Mouse (Mus musculus) MEL (cell line): ENCODE measurements around the gene Abca7. TPM values are rescaled to one million over a fixed set of nuclear protein-coding genes. Genes with fewer than 3 reads are reported as not detected.

Experiments
- DNase-seq: peaks from one replicate; pipeline ENCODE4 v3.0.0; 2011; ENCODE audit warnings: low read depth, low spot score
- H3K27ac ChIP-seq: 2 replicates; pipeline ENCODE4 v1.5.1; 2012; ENCODE audit warnings: low read depth, mild to moderate bottlenecking, control low read depth, low read length, moderate library complexity; ENCODE audit not compliant: control insufficient read depth
- H3K27me3 ChIP-seq, 2 experiments: fragments of 150-350 bp in 1 of 2; sonication (generic) in 1 of 2; 2 replicates each; pipeline ENCODE4 v1.6.1; 2012; ENCODE audit warnings: low read length in 2 of 2, mild to moderate bottlenecking in 2 of 2, improper control_type of control experiment in 1 of 2, moderate library complexity in 1 of 2; ENCODE audit not compliant: insufficient read depth in 2 of 2, control insufficient read depth in 1 of 2
- H3K36me3 ChIP-seq, 2 experiments: 2 replicates each; pipeline ENCODE4 v1.6.1; 2012 to 2014; ENCODE audit warnings: low read length in 2 of 2, improper control_type of control experiment in 1 of 2, inconsistent platforms in 1 of 2, mild to moderate bottlenecking in 1 of 2; ENCODE audit not compliant: insufficient read depth in 2 of 2, control insufficient read depth in 1 of 2
- H3K4me1 ChIP-seq, 2 experiments: fragments of 150-350 bp in 1 of 2; sonication (generic) in 1 of 2; 2 replicates each; pipeline ENCODE4 v1.6.1; 2012; ENCODE audit warnings: low read length in 2 of 2, improper control_type of control experiment in 1 of 2, mild to moderate bottlenecking in 1 of 2; ENCODE audit not compliant: insufficient read depth in 2 of 2, control insufficient read depth in 1 of 2
- H3K4me3 ChIP-seq, 2 experiments: fragments of 150-350 bp in 1 of 2; sonication (generic) in 1 of 2; 2 replicates each; pipeline ENCODE4 v1.5.1; 2012; ENCODE audit warnings: low read depth in 2 of 2, low read length in 2 of 2, mild to moderate bottlenecking in 2 of 2, moderate library complexity in 2 of 2, control low read depth in 1 of 2, improper control_type of control experiment in 1 of 2; ENCODE audit not compliant: control insufficient read depth in 1 of 2, insufficient read depth in 1 of 2
- H3K79me2 ChIP-seq: 2 replicates; pipeline ENCODE4 v1.6.1; 2012; ENCODE audit warnings: mild to moderate bottlenecking, low read length, moderate library complexity; ENCODE audit not compliant: control insufficient read depth, poor library complexity, insufficient read depth
- H3K9ac ChIP-seq: 2 replicates; pipeline ENCODE4 v1.6.1; 2012; ENCODE audit warnings: low read depth, mild to moderate bottlenecking, control low read depth, low read length, moderate library complexity; ENCODE audit not compliant: control insufficient read depth, poor library complexity, severe bottlenecking
- H3K9me3 ChIP-seq: fragments of 150-350 bp; sonication (generic); replicated peaks from 2 replicates; pipeline ENCODE4 v1.6.1; 2012; ENCODE audit warnings: mild to moderate bottlenecking, low read length, improper control_type of control experiment, moderate library complexity; ENCODE audit not compliant: insufficient read depth
- BHLHE40 ChIP-seq: IDR thresholded peaks from 2 replicates; pipeline ENCODE4 v1.6.1; 2012; ENCODE audit warnings: low read depth, mild to moderate bottlenecking, inconsistent platforms, low read length, improper control_type of control experiment, borderline replicate concordance
- CHD1 ChIP-seq: IDR thresholded peaks from 2 replicates; pipeline ENCODE4 v1.6.1; 2012; ENCODE audit warnings: low read depth, mild to moderate bottlenecking, inconsistent platforms, low read length, improper control_type of control experiment
- CHD2 ChIP-seq: IDR thresholded peaks from 2 replicates; pipeline ENCODE4 v1.6.1; 2011; ENCODE audit warnings: low read length, improper control_type of control experiment
- CTCF ChIP-seq, 3 experiments: IDR thresholded peaks in 2 of 3; conservative IDR thresholded peaks in 1 of 3; 2 replicates each; pipeline ENCODE4 v1.5.1; 2011 to 2012; ENCODE audit warnings: low read length in 3 of 3, low read depth in 2 of 3, mild to moderate bottlenecking in 2 of 3, improper control_type of control experiment in 1 of 3, inconsistent platforms in 1 of 3, mixed read lengths in 1 of 3, moderate library complexity in 1 of 3; ENCODE audit not compliant: control insufficient read depth in 1 of 3, insufficient read depth in 1 of 3, poor library complexity in 1 of 3, severe bottlenecking in 1 of 3
- E2F4 ChIP-seq: IDR thresholded peaks from 2 replicates; pipeline ENCODE4 v1.6.1; 2011; ENCODE audit warnings: low read depth, low read length, improper control_type of control experiment, borderline replicate concordance
- ELF1 ChIP-seq: IDR thresholded peaks from 2 replicates; pipeline ENCODE4 v1.6.1; 2014; ENCODE audit warnings: low read depth, mild to moderate bottlenecking, inconsistent platforms, low read length, improper control_type of control experiment, moderate library complexity
- ETS1 ChIP-seq: IDR thresholded peaks from 2 replicates; pipeline ENCODE4 v1.6.1; 2012; ENCODE audit warnings: low read depth, mild to moderate bottlenecking, inconsistent platforms, low read length, improper control_type of control experiment, moderate library complexity
- GABPA ChIP-seq: IDR thresholded peaks from 2 replicates; pipeline ENCODE4 v1.6.1; 2012; ENCODE audit warnings: low read depth, mild to moderate bottlenecking, inconsistent platforms, low read length, improper control_type of control experiment, moderate library complexity
- GATA1 ChIP-seq: IDR thresholded peaks from 2 replicates; pipeline ENCODE4 v1.6.1; 2011; ENCODE audit warnings: low read depth, low read length, improper control_type of control experiment
- HCFC1 ChIP-seq: IDR thresholded peaks from 2 replicates; pipeline ENCODE4 v1.6.1; 2012; ENCODE audit warnings: low read depth, mild to moderate bottlenecking, inconsistent platforms, low read length, improper control_type of control experiment, moderate library complexity
- JUND ChIP-seq: IDR thresholded peaks from 2 replicates; pipeline ENCODE4 v1.6.1; 2011; ENCODE audit warnings: low read depth, mild to moderate bottlenecking, improper control_type of control experiment, low read length
- KAT2A ChIP-seq: conservative IDR thresholded peaks from 2 replicates; pipeline ENCODE4 v1.6.1; 2012; ENCODE audit warnings: low read depth, low read length, improper control_type of control experiment, inconsistent platforms
- MAX ChIP-seq: IDR thresholded peaks from 2 replicates; pipeline ENCODE4 v1.6.1; 2011; ENCODE audit warnings: low read length, improper control_type of control experiment
- MAZ ChIP-seq: IDR thresholded peaks from 2 replicates; pipeline ENCODE4 v1.6.1; 2012; ENCODE audit warnings: low read depth, mild to moderate bottlenecking, inconsistent platforms, low read length, improper control_type of control experiment
- MEF2A ChIP-seq: IDR thresholded peaks from 2 replicates; pipeline ENCODE4 v1.6.1; 2014; ENCODE audit warnings: low read depth, mild to moderate bottlenecking, inconsistent platforms, low read length, improper control_type of control experiment; ENCODE audit not compliant: poor library complexity, insufficient replicate concordance, severe bottlenecking; ENCODE audit errors: extremely low read depth
- MXI1 ChIP-seq: IDR thresholded peaks from 2 replicates; pipeline ENCODE4 v1.6.1; 2011; ENCODE audit warnings: mild to moderate bottlenecking, low read depth, low read length, improper control_type of control experiment
- MYB ChIP-seq: IDR thresholded peaks from 2 replicates; pipeline ENCODE4 v1.6.1; 2011; ENCODE audit warnings: mild to moderate bottlenecking, low read depth, low read length, improper control_type of control experiment
- MYC ChIP-seq: IDR thresholded peaks from 2 replicates; pipeline ENCODE4 v1.6.1; 2011; ENCODE audit warnings: low read depth, mild to moderate bottlenecking, low read length, improper control_type of control experiment, moderate library complexity
- NELFE ChIP-seq: IDR thresholded peaks from 2 replicates; pipeline ENCODE4 v1.6.1; 2011; ENCODE audit warnings: low read depth, low read length, improper control_type of control experiment
- NRF1 ChIP-seq: IDR thresholded peaks from 2 replicates; pipeline ENCODE4 v1.6.1; 2014; ENCODE audit warnings: low read depth, mild to moderate bottlenecking, inconsistent platforms, low read length, improper control_type of control experiment, moderate library complexity; ENCODE audit not compliant: poor library complexity, insufficient read depth, severe bottlenecking
- POLR2AphosphoS2 ChIP-seq: IDR thresholded peaks from 2 replicates; pipeline ENCODE4 v1.6.1; 2011; ENCODE audit warnings: low read length, improper control_type of control experiment
- POLR2AphosphoS5 ChIP-seq: IDR thresholded peaks from 2 replicates; pipeline ENCODE4 v1.6.1; 2012; ENCODE audit warnings: low read depth, borderline replicate concordance, mild to moderate bottlenecking, inconsistent platforms, low read length, moderate library complexity, mixed read lengths
- RAD21 ChIP-seq: IDR thresholded peaks from 2 replicates; pipeline ENCODE4 v1.6.1; 2011; ENCODE audit warnings: mild to moderate bottlenecking, low read depth, low read length, improper control_type of control experiment
- RCOR1 ChIP-seq: IDR thresholded peaks from 2 replicates; pipeline ENCODE4 v1.6.1; 2012; ENCODE audit warnings: low read depth, mild to moderate bottlenecking, inconsistent platforms, low read length, improper control_type of control experiment
- SIN3A ChIP-seq: IDR thresholded peaks from 2 replicates; pipeline ENCODE4 v1.6.1; 2012; ENCODE audit warnings: low read length, improper control_type of control experiment, inconsistent platforms
- SMC3 ChIP-seq: IDR thresholded peaks from 2 replicates; pipeline ENCODE4 v1.6.1; 2011; ENCODE audit warnings: low read depth, low read length, improper control_type of control experiment
- TAL1 ChIP-seq: IDR thresholded peaks from 2 replicates; pipeline ENCODE4 v1.6.1; 2012; ENCODE audit warnings: mild to moderate bottlenecking, inconsistent platforms, low read length, moderate library complexity, mixed read lengths
- TBP ChIP-seq: IDR thresholded peaks from 2 replicates; pipeline ENCODE4 v1.8.0; 2011; ENCODE audit warnings: low read depth, low read length, improper control_type of control experiment
- TCF12 ChIP-seq: IDR thresholded peaks from 2 replicates; pipeline ENCODE4 v1.6.1; 2014; ENCODE audit warnings: low read depth, mild to moderate bottlenecking, inconsistent platforms, low read length, improper control_type of control experiment, moderate library complexity
- UBTF ChIP-seq: IDR thresholded peaks from 2 replicates; pipeline ENCODE4 v1.6.1; 2012; ENCODE audit warnings: low read depth, mild to moderate bottlenecking, inconsistent platforms, low read length, improper control_type of control experiment, moderate library complexity, borderline replicate concordance; ENCODE audit not compliant: insufficient read depth
- USF2 ChIP-seq, 2 experiments: IDR thresholded peaks; 2 replicates each; pipeline ENCODE4 v1.6.1; 2011 to 2012; ENCODE audit warnings: improper control_type of control experiment in 2 of 2, low read length in 2 of 2, borderline replicate concordance in 1 of 2, inconsistent platforms in 1 of 2, low read depth in 1 of 2, mild to moderate bottlenecking in 1 of 2; ENCODE audit not compliant: insufficient read depth in 1 of 2
- ZC3H11A ChIP-seq: IDR thresholded peaks from 2 replicates; pipeline ENCODE4 v1.6.1; 2012; ENCODE audit warnings: low read depth, mild to moderate bottlenecking, inconsistent platforms, low read length, improper control_type of control experiment
- ZKSCAN1 ChIP-seq: IDR thresholded peaks from 2 replicates; pipeline ENCODE4 v1.6.1; 2012; ENCODE audit warnings: low read depth, mild to moderate bottlenecking, inconsistent platforms, low read length, improper control_type of control experiment, moderate library complexity
- ZMIZ1 ChIP-seq: IDR thresholded peaks from 2 replicates; pipeline ENCODE4 v1.6.1; 2012; ENCODE audit warnings: low read depth, mild to moderate bottlenecking, inconsistent platforms, low read length, improper control_type of control experiment, moderate library complexity
- ZNF384 ChIP-seq: IDR thresholded peaks from 2 replicates; pipeline ENCODE4 v1.6.1; 2012; ENCODE audit warnings: low read depth, mild to moderate bottlenecking, inconsistent platforms, low read length, improper control_type of control experiment
- polyA plus RNA-seq, 2 experiments: library from polyadenylated mRNA; stranded (reverse) in 1 of 2; unstranded in 1 of 2; fragments of >175 nt in 1 of 2; fragments of >200 nt in 1 of 2; gene quantifications; 2 replicates each; pipeline versions ENCODE4 v1.2.1 to v1.2.4; 2012; ENCODE audit warnings: low replicate concordance in 2 of 2, low read depth in 1 of 2; ENCODE audit not compliant: insufficient read length in 2 of 2, insufficient read depth in 1 of 2, missing spikeins in 1 of 2
- total RNA-seq: library from RNA; depleted of rRNA; stranded (reverse); fragments of 300-350 nt; gene quantifications from 2 replicates; pipeline ENCODE4 v1.2.3, GENCODE M21; 2012; rRNA removed

The Abca7 gene
- total RNA-seq = 7.4 and 7.7 TPM in 2 replicates
- 10 to 100 TPM in 1 of 2 experiments, not detected in 1; 16.8 TPM for polyA plus RNA-seq

DNA sequence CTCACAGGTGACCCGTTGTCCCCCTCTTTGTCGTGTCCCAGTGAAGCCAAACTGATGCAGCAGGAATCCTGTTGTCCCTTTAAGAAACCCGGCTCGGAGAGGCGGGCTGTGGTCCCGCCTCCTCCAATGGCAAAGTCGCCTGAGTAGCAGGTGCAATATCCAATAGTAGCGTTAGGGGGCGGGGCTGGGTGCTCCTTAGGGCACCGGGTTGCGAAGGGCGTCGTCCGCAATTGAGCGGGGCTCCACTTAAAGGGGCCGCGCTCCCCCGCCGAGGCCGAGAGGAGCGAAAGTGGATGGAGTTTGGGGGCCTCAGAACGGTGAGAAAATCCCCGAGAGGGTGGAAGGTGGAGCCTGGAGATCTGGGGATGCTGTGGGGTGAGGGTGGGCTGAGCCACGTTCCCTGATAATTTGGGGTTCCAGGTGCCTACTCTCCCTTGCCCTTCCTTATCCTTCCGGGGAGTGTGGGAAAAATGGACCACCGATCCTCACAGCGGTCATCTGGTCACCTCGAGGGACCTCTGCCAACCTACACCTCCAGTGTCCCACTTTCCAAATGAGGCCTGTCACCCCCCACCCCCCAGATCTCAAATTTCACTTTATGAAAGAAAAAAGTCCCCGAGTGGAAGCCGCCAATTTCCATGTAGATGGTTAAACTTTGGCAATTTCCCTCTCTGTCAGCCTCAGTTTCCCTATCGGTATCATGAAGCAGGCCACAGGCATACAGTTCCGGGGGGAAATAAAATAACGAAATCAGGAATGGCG, at the start of gene Abca7:
Gene Abca7, plus strand, starts transcription at position 223 of the 762 bp plus-strand sequence.
- Histone ChIP-seq H3K27ac (peak within 1 kb of the TSS; percentile 93), H3K27me3 (no peaks in the 10 kb centered on the region), H3K9ac (peak within 1 kb of the TSS; percentile 86), H3K79me2 (peaks cover 5% of the 10 kb centered on the region; the same call in 1 of the 2 replicates), H3K4me3 (peak within 1 kb of the TSS; percentile 73 to 88), H3K36me3 (peaks cover 0 to 17% of the 10 kb centered on the region in 2 experiments; a peak in 2 of 4 replicates), H3K9me3 (no peaks in the 10 kb centered on the region), H3K4me1 (peaks cover 14 to 26% of the 10 kb centered on the region in 2 experiments)
- peak; percentile 98 for DNase-seq
- TF ChIP-seq HCFC1 = peak; percentile 78
- TF ChIP-seq MEF2A = no peak
- TF ChIP-seq ZNF384 = no peak
- no peak for TF ChIP-seq TAL1
- TF ChIP-seq SIN3A = peak; percentile 97
- TF ChIP-seq JUND = 0 out of 2 replicates have a peak, but pooled peaks have one; percentile 11
- TF ChIP-seq MXI1 = no peak
- no peak for TF ChIP-seq GATA1
- no peak for TF ChIP-seq ETS1
- peak; percentile 59 for TF ChIP-seq NELFE
- no peak for TF ChIP-seq NRF1
- no peak for TF ChIP-seq TCF12
- peak; percentile 51 for TF ChIP-seq CHD2
- TF ChIP-seq MYC = no peak
- TF ChIP-seq ELF1 = no peak
- TF ChIP-seq RAD21 = no peak
- TF ChIP-seq GABPA = no peak
- TF ChIP-seq POLR2AphosphoS5 = no peak
- no peak for TF ChIP-seq UBTF
- TF ChIP-seq KAT2A = no peak
- TF ChIP-seq TBP = peak; percentile 75
- no peak for TF ChIP-seq MAX
- TF ChIP-seq E2F4 = 0 out of 2 replicates have a peak, but pooled peaks have one; percentile 20
- no peak for TF ChIP-seq ZKSCAN1
- no peak for TF ChIP-seq RCOR1
- TF ChIP-seq CTCF (IDR thresholded peaks at IDR 0.05 in 2 of 3, conservative IDR thresholded peaks at IDR 0.05 in 1 of 3; ENCODE audit: control insufficient read depth in 1 of 3, insufficient read depth in 1 of 3, low read depth in 2 of 3, low read length in 3 of 3, poor library complexity in 1 of 3, severe bottlenecking in 1 of 3) = no peak
- no peak for TF ChIP-seq BHLHE40
- no peak; the same call in 1 of the 2 replicates for TF ChIP-seq MAZ
- no peak; the same call in 1 of the 2 replicates for TF ChIP-seq ZMIZ1
- TF ChIP-seq USF2 (IDR thresholded peaks at IDR 0.05; ENCODE audit: borderline replicate concordance in 1 of 2, insufficient read depth in 1 of 2, low read depth in 1 of 2, low read length in 2 of 2) = no peak
- no peak for TF ChIP-seq POLR2AphosphoS2
- no peak for TF ChIP-seq SMC3
- no peak for TF ChIP-seq MYB
- TF ChIP-seq ZC3H11A = no peak
- TF ChIP-seq CHD1 = 0 out of 2 replicates have a peak, but pooled peaks have one; percentile 52
